Mouse (Mus musculus) ES-E14 (cell line): ENCODE data around the gene Hsp90aa1.

Source experiments
- HCFC1 ChIP-seq: IDR thresholded peaks from 2 replicates; pipeline ENCODE4 v1.6.1; 2012; ENCODE audit warnings: low read length, inconsistent platforms, borderline replicate concordance; ENCODE audit not compliant: insufficient read depth
- MAFK ChIP-seq: IDR thresholded peaks from 2 replicates; pipeline ENCODE4 v1.6.1; 2014; ENCODE audit warnings: mild to moderate bottlenecking, low read depth, low read length, inconsistent platforms; ENCODE audit not compliant: insufficient read depth
- ZC3H11A ChIP-seq: IDR thresholded peaks from 2 replicates; pipeline ENCODE4 v1.6.1; 2012; ENCODE audit warnings: low read depth, mild to moderate bottlenecking, inconsistent platforms, low read length, borderline replicate concordance

GRCm38 (mm10) chr12:110714215-110714614, 11.7 kb upstream of the Hsp90aa1 start:
- TF ChIP-seq HCFC1 = no peak
- no peak for TF ChIP-seq ZC3H11A
- no peak for TF ChIP-seq MAFK
